Mouse (Mus musculus) embryonic facial prominence, embryonic 11.5 days (tissue): ENCODE results near the gene Ccdc96. TPM values are rescaled to one million over a fixed set of nuclear protein-coding genes. Genes with fewer than 3 reads are reported as not detected.

Experiments
- ATAC-seq: fragments of 200-750 bp; cut with Nextera tagmentation; replicated peaks from 2 replicates; pipeline ENCODE4 v1.8.0; 2017; ENCODE audit warnings: low read depth; ENCODE audit not compliant: insufficient number of reproducible peaks, low FRiP score, low TSS enrichment
- DNase-seq: peaks from one replicate; pipeline ENCODE4 v3.0.0-alpha.2; 2015; ENCODE audit warnings: low spot score
- H3K27ac ChIP-seq: fragments of 300-500 bp; sonication (generic); replicated peaks from 2 replicates; pipeline ENCODE4 v1.5.1; 2014; ENCODE audit warnings: mild to moderate bottlenecking, low read depth, low read length, control low read depth
- H3K27me3 ChIP-seq: fragments of 300-500 bp; sonication (generic); 2 replicates; pipeline ENCODE4 v1.6.1; 2014; ENCODE audit warnings: mild to moderate bottlenecking, low read length, moderate library complexity, mixed read lengths; ENCODE audit not compliant: control insufficient read depth, insufficient read depth
- H3K36me3 ChIP-seq: fragments of 300-500 bp; sonication (generic); replicated peaks from 2 replicates; pipeline ENCODE4 v1.6.1; 2014; ENCODE audit warnings: low read depth, mild to moderate bottlenecking, low read length, moderate library complexity, mixed read lengths; ENCODE audit not compliant: control insufficient read depth, insufficient read depth
- H3K4me1 ChIP-seq: fragments of 300-500 bp; sonication (generic); 2 replicates; pipeline ENCODE4 v1.6.1; 2014; ENCODE audit warnings: low read length, mixed read lengths; ENCODE audit not compliant: control insufficient read depth, insufficient read depth
- H3K4me2 ChIP-seq: fragments of 300-500 bp; sonication (generic); 2 replicates; pipeline ENCODE4 v1.6.1; 2014; ENCODE audit warnings: low read depth, mild to moderate bottlenecking, control low read depth, low read length, moderate library complexity
- H3K4me3 ChIP-seq: fragments of 300-500 bp; sonication (generic); 2 replicates; pipeline ENCODE4 v1.5.1; 2014; ENCODE audit warnings: low read depth, low read length, control low read depth
- H3K9ac ChIP-seq: fragments of 300-500 bp; sonication (generic); replicated peaks from 2 replicates; pipeline ENCODE4 v1.6.1; 2014; ENCODE audit warnings: mild to moderate bottlenecking, control low read depth, low read length
- H3K9me3 ChIP-seq: fragments of 300-500 bp; sonication (generic); replicated peaks from 2 replicates; pipeline ENCODE4 v1.6.1; 2016; ENCODE audit warnings: mild to moderate bottlenecking, low read length, inconsistent platforms, mixed read lengths; ENCODE audit not compliant: control insufficient read depth
- WGBS: fragments of 180-500 bp; shearing (Covaris S2); extraction: QIAGEN DNeasy Blood & Tissue Kit; methylation state at CpG from one replicate; pipeline ENCODE4 v1.1.7; 2014; 5-methylcytosine and 5-hydroxymethylcytosine counted together
- polyA plus RNA-seq: library from polyadenylated mRNA; unstranded; fragments of >200 nt; fragmentation: Nextera tagmentation; extraction: Ambion mirVana; gene quantifications from 2 replicates; pipeline ENCODE4 v1.2.1, GENCODE M21; 2014

The Ccdc96 gene
- polyA plus RNA-seq, 1 experiment from 2014 or later, result 1.1 TPM

DNA sequence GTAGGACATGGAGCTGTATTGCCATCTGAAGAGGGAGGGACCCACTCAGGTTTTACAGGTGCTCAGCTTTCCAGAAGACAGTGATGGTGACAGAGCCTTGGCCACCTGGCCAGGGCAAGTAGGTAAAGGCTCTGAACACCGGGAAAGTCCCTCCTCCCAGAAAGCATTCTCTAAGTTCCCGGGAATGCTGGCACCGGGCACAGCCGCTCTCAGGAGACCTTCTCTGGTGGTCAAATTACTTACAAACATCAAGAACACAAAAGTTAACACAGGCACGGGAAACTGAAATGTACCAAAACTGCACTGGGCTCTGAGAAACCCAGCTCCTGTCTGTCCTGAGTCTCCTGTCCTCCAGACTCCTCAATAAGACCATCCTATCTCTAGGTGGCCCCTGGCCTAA is 45.3 kb downstream of the Ccdc96 start:
- no peak overlapping the region for H3K27ac ChIP-seq
- no peaks in the 10 kb centered on the region; the same call in 1 of the 2 replicates for H3K4me1 ChIP-seq
- no peaks in the 10 kb centered on the region for H3K36me3 ChIP-seq
- peak overlapping the region; percentile 90 for H3K9ac ChIP-seq
- no peaks in the 10 kb centered on the region for H3K27me3 ChIP-seq
- peak overlapping the region; percentile 56 for H3K4me2 ChIP-seq
- DNase-seq (no peak), ATAC-seq (no peak; the same call in 1 of the 2 replicates)
- H3K4me3 ChIP-seq, result peak overlapping the region; percentile 75
- no peaks in the 10 kb centered on the region for H3K9me3 ChIP-seq
- WGBS, result 5% methylated on average over 5 of the region's 5 CpGs

DNA sequence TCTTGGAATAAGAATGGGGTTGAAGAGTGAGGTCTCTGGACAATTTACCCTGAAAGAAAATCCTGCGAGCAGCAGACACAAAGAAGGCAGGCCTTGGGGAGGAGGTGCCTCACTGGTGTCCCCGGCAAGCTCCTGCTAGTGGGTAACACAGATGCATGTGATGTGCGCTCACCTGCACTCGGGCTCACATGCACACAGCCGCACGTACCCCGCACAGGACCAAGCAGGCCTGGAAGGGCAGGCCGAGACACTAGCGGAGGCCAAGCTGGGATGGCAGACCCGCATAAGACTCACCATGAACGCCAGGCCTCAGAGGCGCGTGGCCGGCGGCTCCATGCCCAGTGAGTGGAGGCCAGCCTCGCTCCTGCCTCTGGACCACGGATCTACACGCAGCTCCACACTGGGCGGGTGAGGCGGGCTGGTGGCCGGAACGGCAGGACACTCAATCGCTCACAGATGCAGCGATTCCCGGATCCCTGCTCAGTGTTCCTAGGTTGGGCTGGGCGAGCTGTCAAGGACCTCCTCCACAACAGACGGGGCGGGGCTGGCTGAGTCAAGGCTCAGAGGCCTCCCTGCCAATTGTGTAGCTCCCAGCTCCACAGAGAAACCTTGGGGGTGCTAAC is 45.9 kb downstream of the Ccdc96 start:
- Histone ChIP-seq H3K36me3 (no peaks in the 10 kb centered on the region), H3K27ac (0 out of 2 replicates have a peak overlapping the region, but pooled peaks have one; percentile 2), H3K4me2 (peak overlapping the region; percentile 56), H3K4me1 (no peaks in the 10 kb centered on the region; the same call in 1 of the 2 replicates), H3K9me3 (no peaks in the 10 kb centered on the region), H3K27me3 (no peaks in the 10 kb centered on the region), H3K9ac (peak overlapping the region; percentile 90), H3K4me3 (peak overlapping the region; percentile 75)
- 0% methylated on average over 28 of the region's 28 CpGs for WGBS
- DNase-seq, result peak; percentile 97
- peak; percentile 97 for ATAC-seq

DNA sequence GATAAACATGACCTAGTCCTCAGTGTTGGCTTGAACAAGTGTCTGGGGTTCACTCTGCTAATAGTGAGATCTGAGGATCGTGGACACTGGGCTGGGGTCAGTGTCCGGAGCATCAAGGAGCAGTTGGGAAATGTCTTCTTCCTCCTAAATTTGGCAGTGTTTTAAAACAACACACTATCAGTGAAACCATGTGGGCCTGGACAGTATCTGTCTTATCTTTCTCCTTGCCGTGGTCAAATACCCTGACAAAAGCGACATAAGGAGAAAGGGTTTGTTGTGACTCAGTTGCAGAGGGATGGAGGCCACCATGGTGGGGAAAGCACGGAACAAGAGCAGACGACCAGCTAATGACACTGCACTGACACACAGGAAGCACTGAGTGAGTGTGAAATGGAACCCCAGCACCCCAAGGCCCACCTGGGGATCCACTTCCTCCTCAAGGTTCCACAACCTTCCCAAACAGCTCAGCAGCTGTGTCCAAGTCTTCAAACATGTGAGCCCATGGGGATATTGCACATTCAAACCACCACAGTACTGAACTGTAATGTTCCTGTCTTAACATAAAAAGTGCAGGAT is 50.2 kb downstream of the Ccdc96 start:
- ATAC-seq (no peak), DNase-seq (no peak)
- H3K9ac ChIP-seq, result no peak overlapping the region
- no peak overlapping the region for H3K4me2 ChIP-seq
- no peaks in the 10 kb centered on the region for H3K9me3 ChIP-seq
- H3K4me1 ChIP-seq, result no peaks in the 10 kb centered on the region
- WGBS, result 86% methylated on average over 6 of the region's 6 CpGs
- H3K36me3 ChIP-seq, result no peaks in the 10 kb centered on the region
- H3K27me3 ChIP-seq, result no peaks in the 10 kb centered on the region
- H3K4me3 ChIP-seq, result no peak overlapping the region
- H3K27ac ChIP-seq, result no peak overlapping the region

DNA sequence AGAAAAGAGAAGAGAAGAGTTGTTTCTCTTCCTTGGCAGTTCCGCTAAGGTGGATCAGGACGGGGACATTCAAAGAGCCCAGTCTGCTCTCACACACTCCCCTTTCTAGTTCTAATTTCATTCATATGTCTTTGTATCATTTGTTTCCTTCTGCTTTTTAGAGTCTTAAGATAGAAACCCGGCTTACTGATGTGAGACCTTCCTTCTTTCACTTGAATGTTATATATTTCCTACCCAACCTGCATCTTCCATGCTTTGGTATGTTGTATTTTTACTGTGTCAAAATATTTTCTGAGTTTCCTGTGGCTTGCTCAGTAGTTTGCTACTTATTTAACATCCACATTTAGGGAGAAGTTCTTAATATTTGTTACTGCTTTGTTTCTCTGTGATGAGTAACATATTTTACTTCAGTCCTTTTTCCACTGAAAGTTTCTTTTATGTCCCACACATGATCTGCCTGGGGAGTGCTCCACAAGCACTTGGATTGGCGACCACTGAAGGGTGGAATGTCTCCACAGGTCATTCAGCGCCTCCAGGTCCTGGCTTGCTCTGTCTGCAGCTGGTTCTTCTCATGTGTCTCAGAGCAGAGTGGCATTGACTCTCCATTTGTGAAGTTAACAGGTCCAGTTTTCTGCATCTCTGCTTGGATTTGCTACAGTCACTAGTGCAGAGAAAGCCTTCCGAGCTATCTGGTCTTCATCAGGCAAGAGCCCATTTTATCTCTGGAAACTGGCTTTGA is 51.2 kb downstream of the Ccdc96 start:
- H3K27ac ChIP-seq, result no peak overlapping the region
- no peak for DNase-seq
- H3K27me3 ChIP-seq, result no peaks in the 10 kb centered on the region
- H3K4me1 ChIP-seq, result no peaks in the 10 kb centered on the region
- no peak overlapping the region for H3K4me2 ChIP-seq
- no peaks in the 10 kb centered on the region for H3K36me3 ChIP-seq
- no peak for ATAC-seq
- H3K9me3 ChIP-seq, result no peaks in the 10 kb centered on the region
- H3K4me3 ChIP-seq, result no peak overlapping the region
- 78% methylated on average over 6 of the region's 6 CpGs for WGBS
- no peak overlapping the region for H3K9ac ChIP-seq

DNA sequence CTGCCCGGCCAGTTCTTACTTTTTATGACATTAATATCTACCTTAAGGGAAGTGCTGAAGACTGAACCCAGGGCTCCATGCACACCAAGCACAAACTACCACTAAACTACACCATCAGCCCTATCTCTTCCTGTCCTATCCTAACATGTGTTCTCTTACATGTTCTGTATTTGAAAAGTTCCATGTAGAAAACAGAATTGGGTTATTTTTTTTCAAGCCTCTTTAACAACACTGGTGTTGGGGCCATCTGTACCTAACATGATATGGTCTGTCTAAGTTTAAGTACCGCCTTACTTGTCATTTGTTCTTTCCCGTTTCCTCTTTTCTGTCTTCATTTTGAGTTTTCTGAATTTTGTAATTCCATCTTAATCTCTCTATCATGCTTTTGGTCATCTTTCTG is 52.0 kb downstream of the Ccdc96 start:
- Histone ChIP-seq H3K4me2 (no peak overlapping the region), H3K4me1 (no peaks in the 10 kb centered on the region), H3K27ac (no peak overlapping the region), H3K9ac (no peak overlapping the region), H3K4me3 (no peak overlapping the region), H3K9me3 (no peaks in the 10 kb centered on the region), H3K36me3 (no peaks in the 10 kb centered on the region), H3K27me3 (no peaks in the 10 kb centered on the region)
- 92% methylated on average over 3 of the region's 3 CpGs for WGBS
- ATAC-seq, result no peak
- DNase-seq, result no peak

Other genes starting within 250 kb of the Ccdc96 start
- 4.6 and 6.4 TPM in 2 replicates for gene Sorcs2, start 86.4 kb upstream of the Ccdc96 start, polyA plus RNA-seq
- 61.3 and 61.4 TPM in 2 replicates for gene Grpel1, start 19.6 kb upstream of the Ccdc96 start, polyA plus RNA-seq
- gene Tada2b, start 303 bp upstream of the Ccdc96 start, polyA plus RNA-seq, result 3.1 and 3.5 TPM in 2 replicates
- 40.1 and 42.7 TPM in 2 replicates for gene Tbc1d14, start 108.7 kb downstream of the Ccdc96 start, polyA plus RNA-seq
- gene D5Ertd579e, start 211.4 kb downstream of the Ccdc96 start, polyA plus RNA-seq, result 28.0 and 28.6 TPM in 2 replicates